Mouse (Mus musculus) liver, embryonic 14.5 days (tissue): ENCODE data around the gene Eno2. TPM values are rescaled to one million over a fixed set of nuclear protein-coding genes. Genes with fewer than 3 reads are reported as not detected.

Experiments
- ATAC-seq: fragments of 200-750 bp; cut with Nextera tagmentation; 2 replicates; pipeline ENCODE4 v1.8.0; 2017; ENCODE audit warnings: moderate number of reproducible peaks, mild to moderate bottlenecking, moderate library complexity; ENCODE audit not compliant: insufficient read depth
- DNase-seq, 3 experiments: peaks; one replicate each; pipeline ENCODE4 v3.0.0-alpha.2; 2012 to 2013; ENCODE audit warnings: low read depth in 3 of 3, low spot score in 3 of 3
- H3K27ac ChIP-seq: fragments of 300-500 bp; sonication (generic); 2 replicates; pipeline ENCODE4 v1.5.1; 2014; ENCODE audit warnings: moderate library complexity, mild to moderate bottlenecking, control low read depth, inconsistent platforms
- H3K27me3 ChIP-seq: fragments of 300-500 bp; sonication (generic); 2 replicates; pipeline ENCODE4 v1.6.1; 2014; ENCODE audit warnings: mild to moderate bottlenecking, low read length, moderate library complexity; ENCODE audit not compliant: control insufficient read depth, insufficient read depth
- H3K36me3 ChIP-seq: fragments of 300-500 bp; sonication (generic); replicated peaks from 2 replicates; pipeline ENCODE4 v1.6.1; 2014; ENCODE audit warnings: low read depth; ENCODE audit not compliant: control insufficient read depth, insufficient read depth
- H3K4me1 ChIP-seq, 2 experiments: fragments of 200-500 bp in 1 of 2; fragments of 300-500 bp in 1 of 2; sonication (generic) in 1 of 2; replicated peaks; 2 replicates each; pipeline ENCODE4 v1.6.1; 2012 to 2014; ENCODE audit warnings: antibody characterized with exemption in 1 of 2, inconsistent platforms in 1 of 2, low read length in 1 of 2; ENCODE audit not compliant: control insufficient read depth in 2 of 2, insufficient read depth in 2 of 2
- H3K4me2 ChIP-seq: fragments of 300-500 bp; sonication (generic); 2 replicates; pipeline ENCODE4 v1.6.1; 2014; ENCODE audit warnings: low read depth, mild to moderate bottlenecking, control low read depth, moderate library complexity
- H3K4me3 ChIP-seq, 2 experiments: fragments of 200-500 bp in 1 of 2; fragments of 300-500 bp in 1 of 2; sonication (generic) in 1 of 2; 2 replicates each; pipeline ENCODE4 v1.5.1; 2012 to 2014; ENCODE audit warnings: low read depth in 2 of 2, low read length in 2 of 2, mild to moderate bottlenecking in 2 of 2, control low read depth in 1 of 2, inconsistent platforms in 1 of 2, moderate library complexity in 1 of 2; ENCODE audit not compliant: insufficient read depth in 1 of 2
- H3K9ac ChIP-seq: fragments of 300-500 bp; sonication (generic); replicated peaks from 2 replicates; pipeline ENCODE4 v1.6.1; 2014; ENCODE audit warnings: mild to moderate bottlenecking, control low read depth, moderate library complexity
- H3K9me3 ChIP-seq: fragments of 300-500 bp; sonication (generic); 2 replicates; pipeline ENCODE4 v1.6.1; 2016; ENCODE audit warnings: low read length, mixed read lengths; ENCODE audit not compliant: control insufficient read depth
- CTCF ChIP-seq: IDR thresholded peaks from 2 replicates; pipeline ENCODE4 v1.5.1; 2016; ENCODE audit warnings: antibody characterized with exemption, low read depth, control low read depth
- EP300 ChIP-seq: IDR thresholded peaks from 2 replicates; pipeline ENCODE4 v1.6.1; 2016; ENCODE audit warnings: antibody characterized with exemption, low read depth
- WGBS: fragments of 180-500 bp; shearing (Covaris S2); extraction: QIAGEN DNeasy Blood & Tissue Kit; methylation state at CpG from one replicate; pipeline ENCODE4 v1.1.7; 2014; ENCODE audit not compliant: insufficient replicate concordance; 5-methylcytosine and 5-hydroxymethylcytosine counted together
- polyA plus RNA-seq, 2 experiments: library from polyadenylated mRNA; depleted of rRNA in 1 of 2; stranded (reverse) in 1 of 2; unstranded in 1 of 2; fragments of >200 nt; fragmentation: Nextera tagmentation in 1 of 2; extraction: Ambion mirVana in 1 of 2; gene quantifications; 2 replicates each; pipeline versions ENCODE4 v1.2.1 to v1.2.3; 2012 to 2014

The Eno2 gene
- polyA plus RNA-seq, 2 experiments: 0.50 TPM; not detected in 1

DNA sequence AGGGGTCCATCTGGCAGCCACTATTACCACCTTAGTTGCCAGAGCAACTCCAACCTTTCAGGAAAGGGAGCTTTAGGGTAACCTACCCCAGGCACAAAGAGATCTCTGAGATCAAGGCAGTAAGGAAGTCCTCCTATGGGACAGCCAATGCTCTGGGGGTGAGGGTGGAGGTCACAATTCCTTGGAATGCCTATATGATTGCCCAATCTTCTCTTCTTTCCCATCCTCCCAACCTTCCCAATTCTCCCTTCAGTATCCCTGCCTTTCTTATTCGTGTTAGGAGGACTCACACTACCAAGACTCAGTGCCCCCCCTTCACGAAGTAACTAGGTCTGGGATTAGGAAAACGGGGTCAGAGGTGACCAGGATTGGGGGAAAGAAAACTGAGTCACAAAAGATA is 14.2 kb downstream of the Eno2 start:
- WGBS: 17% methylated on average over 3 of the region's 3 CpGs
- H3K27me3 ChIP-seq: peaks cover 37% of the 10 kb centered on the region
- no peak for DNase-seq
- peaks cover 0 to 3% of the 10 kb centered on the region in 2 experiments; a peak in 2 of 4 replicates for H3K4me1 ChIP-seq
- no peak for ATAC-seq
- H3K9me3 ChIP-seq: no peaks in the 10 kb centered on the region
- no peak overlapping the region for H3K9ac ChIP-seq
- H3K27ac ChIP-seq: no peak overlapping the region
- no peaks in the 10 kb centered on the region for H3K36me3 ChIP-seq
- peak overlapping the region; percentile 46 to 53 for H3K4me3 ChIP-seq
- TF ChIP-seq CTCF (no peak), EP300 (no peak)
- H3K4me2 ChIP-seq: peak overlapping the region; percentile 78

- Histone ChIP-seq H3K27me3 (peaks cover 37% of the 10 kb centered on the region), H3K4me1 (peaks cover 0 to 3% of the 10 kb centered on the region in 2 experiments; a peak in 2 of 4 replicates), H3K4me2 (no peak overlapping the region), H3K9ac (no peak overlapping the region), H3K27ac (no peak overlapping the region), H3K36me3 (no peaks in the 10 kb centered on the region), H3K4me3 (no peak overlapping the region), H3K9me3 (no peaks in the 10 kb centered on the region)
- 66% methylated on average over 2 of the region's 2 CpGs for WGBS
- ATAC-seq: no peak
- DNase-seq: no peak
- TF ChIP-seq CTCF: no peak
- no peak for TF ChIP-seq EP300
These were observed 15.6 kb downstream of the Eno2 start for GRCm38 (mm10) chr6:124753861-124754260.

DNA sequence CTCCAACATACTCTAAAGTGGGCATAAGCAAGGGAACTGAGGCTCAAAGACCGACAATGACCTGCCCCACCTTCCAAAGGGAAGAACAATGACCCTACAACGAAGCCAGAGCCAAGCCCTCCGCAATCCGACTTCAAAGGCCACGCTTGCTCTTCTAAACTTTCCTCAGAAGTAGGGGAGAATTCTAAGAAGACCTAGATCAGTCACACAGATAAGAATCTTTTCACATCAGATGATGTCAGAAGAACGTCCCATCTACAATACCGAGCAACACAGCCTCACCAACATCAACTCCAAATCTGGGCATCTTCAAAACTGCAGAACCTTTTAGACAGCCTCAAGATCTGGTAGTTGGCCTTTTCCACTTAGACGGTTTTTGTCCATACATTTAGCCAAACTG is 19.1 kb downstream of the Eno2 start:
- Histone ChIP-seq H3K27me3 (peaks cover 9% of the 10 kb centered on the region), H3K4me3 (no peak overlapping the region), H3K9ac (no peak overlapping the region), H3K4me2 (no peak overlapping the region), H3K9me3 (no peaks in the 10 kb centered on the region), H3K36me3 (no peaks in the 10 kb centered on the region), H3K27ac (no peak overlapping the region), H3K4me1 (peaks cover 0 to 8% of the 10 kb centered on the region in 2 experiments; a peak in 2 of 4 replicates)
- ATAC-seq: no peak
- TF ChIP-seq CTCF (no peak), EP300 (no peak)
- DNase-seq: no peak
- WGBS: 59% methylated on average over 8 of the region's 8 CpGs

GRCm38 (mm10) chr6:124746654-124747632 is 22.5 kb downstream of the Eno2 start:
- 78% methylated on average over 7 of the region's 7 CpGs for WGBS
- H3K4me2 ChIP-seq: peak overlapping the region; percentile 97
- no peak for TF ChIP-seq EP300
- no peaks in the 10 kb centered on the region for H3K36me3 ChIP-seq
- peak overlapping the region in 1 of 2 experiments; percentile 36; a peak in 1 of 4 replicates for H3K4me3 ChIP-seq
- DNase-seq (no peak), ATAC-seq (no peak)
- H3K4me1 ChIP-seq: peaks cover 0 to 5% of the 10 kb centered on the region in 2 experiments; a peak in 1 of 4 replicates
- no peak overlapping the region for H3K27ac ChIP-seq
- H3K27me3 ChIP-seq: no peaks in the 10 kb centered on the region
- H3K9me3 ChIP-seq: no peaks in the 10 kb centered on the region
- no peak overlapping the region for H3K9ac ChIP-seq

GRCm38 (mm10) chr6:124746296-124746605 is 23.2 kb downstream of the Eno2 start:
- Histone ChIP-seq H3K4me1 (peaks cover 3 to 9% of the 10 kb centered on the region in 2 experiments; a peak in 3 of 4 replicates), H3K27ac (peak overlapping the region; percentile 58; the same call in 1 of the 2 replicates), H3K4me2 (peak overlapping the region; percentile 97), H3K27me3 (no peaks in the 10 kb centered on the region), H3K4me3 (peak overlapping the region; percentile 36 to 70), H3K9ac (peak overlapping the region; percentile 88), H3K9me3 (no peaks in the 10 kb centered on the region), H3K36me3 (no peaks in the 10 kb centered on the region)
- no peak for DNase-seq
- TF ChIP-seq EP300 (no peak), CTCF (no peak)
- WGBS: 26% methylated on average over 8 of the region's 8 CpGs
- no peak for ATAC-seq
